Mouse (Mus musculus): ENCODE results near the gene Pigh.

The Pigh gene

GRCm38 (mm10) chr12:79089182-79089812 lies at the start of gene Pigh:
Gene Pigh, minus strand, starts transcription at chr12:79089651.
- peak; percentile 90 to 93 for DNase-seq

GRCm38 (mm10) chr12:79138999-79139398 lies 49.5 kb upstream of the Pigh start:
- DNase-seq: no peak

GRCm38 (mm10) chr12:79136949-79137348 lies 47.5 kb upstream of the Pigh start:
- DNase-seq: no peak

DNA sequence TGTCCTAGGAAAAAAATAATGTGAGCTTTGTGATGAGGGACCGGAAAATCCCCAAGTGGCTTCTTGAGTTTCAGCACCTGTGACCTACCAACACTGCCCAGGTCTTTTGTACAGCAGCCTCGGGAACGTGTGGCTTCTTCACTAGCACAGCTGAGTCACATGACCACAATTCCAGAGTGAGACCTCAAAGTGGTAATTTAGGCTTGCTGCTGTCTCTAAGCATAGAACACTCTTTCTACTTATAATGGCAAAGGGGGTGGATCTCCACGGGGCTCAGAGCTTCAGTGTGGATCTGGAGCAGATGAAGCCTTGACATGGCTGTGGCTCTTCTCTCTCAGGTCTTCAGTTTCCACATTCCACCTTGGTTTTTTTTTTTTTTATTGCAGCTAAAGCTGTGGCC lies 45.7 kb upstream of the Pigh start:
- DNase-seq: peak in 1 of 2 experiments; percentile 11

GRCm38 (mm10) chr12:79134676-79135075 lies 45.2 kb upstream of the Pigh start:
- DNase-seq: no peak

- no peak for DNase-seq
These were observed 42.4 kb upstream of the Pigh start for GRCm38 (mm10) chr12:79131706-79132460.

GRCm38 (mm10) chr12:79131178-79131675 lies 41.8 kb upstream of the Pigh start:
- no peak for DNase-seq

DNA sequence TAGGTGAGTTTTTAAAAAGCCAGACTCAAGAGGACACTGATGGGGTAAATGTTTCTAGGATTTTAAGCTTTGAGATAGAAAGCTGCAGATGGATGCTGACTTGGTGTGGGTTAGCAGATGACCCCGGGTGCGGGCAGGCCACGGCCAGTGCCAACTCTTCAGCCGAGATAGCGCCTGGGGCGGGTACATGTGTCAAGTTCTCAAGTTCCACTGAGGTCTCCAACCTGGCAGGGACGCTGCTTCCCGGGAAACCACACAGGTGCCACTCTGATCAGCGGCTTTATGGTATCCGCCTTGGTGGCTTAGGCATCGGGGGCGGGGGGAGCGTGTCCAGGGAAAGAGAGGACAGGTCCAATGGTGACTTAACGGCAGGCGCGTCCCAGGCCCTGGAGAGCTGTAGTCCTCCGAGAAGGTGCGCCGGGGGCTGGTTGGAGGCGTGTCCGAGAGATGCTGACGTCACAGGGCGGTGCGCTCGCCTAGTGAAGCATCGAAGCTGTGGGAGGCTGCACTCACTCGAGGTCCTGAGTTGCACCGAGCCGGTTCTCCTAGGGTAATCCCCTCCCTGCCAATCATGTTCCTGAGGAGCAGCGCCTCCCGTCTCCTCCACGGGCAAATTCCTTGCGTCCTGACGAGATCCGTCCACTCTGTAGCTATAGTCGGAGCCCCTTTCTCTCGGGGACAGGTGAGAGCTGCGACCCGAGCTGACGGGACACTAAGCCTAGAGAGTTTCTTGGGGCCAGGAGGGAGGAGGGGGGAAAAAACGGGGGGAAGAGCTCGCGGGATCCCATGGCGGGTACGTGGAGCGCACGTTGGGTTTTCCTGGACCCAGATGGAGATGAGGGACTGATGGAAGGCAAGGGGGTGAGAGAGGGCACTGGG lies 41.1 kb upstream of the Pigh start, which contains the start of gene Arg2:
TSS of gene Arg2 (plus strand) at position 479 of the 879 bp plus-strand sequence.
- DNase-seq: peak; percentile 86 to 87

- DNase-seq: no peak
These were observed 33.4 kb upstream of the Pigh start for GRCm38 (mm10) chr12:79122820-79123219.

- DNase-seq: peak; percentile 31 to 55
These were observed 29.5 kb upstream of the Pigh start for GRCm38 (mm10) chr12:79118991-79119390.

GRCm38 (mm10) chr12:79105312-79105711 lies 15.9 kb upstream of the Pigh start:
- DNase-seq: peak; percentile 50 to 54

- peak in 1 of 2 experiments; percentile 36 for DNase-seq
These were observed 15.1 kb upstream of the Pigh start for GRCm38 (mm10) chr12:79104544-79104943.

DNA sequence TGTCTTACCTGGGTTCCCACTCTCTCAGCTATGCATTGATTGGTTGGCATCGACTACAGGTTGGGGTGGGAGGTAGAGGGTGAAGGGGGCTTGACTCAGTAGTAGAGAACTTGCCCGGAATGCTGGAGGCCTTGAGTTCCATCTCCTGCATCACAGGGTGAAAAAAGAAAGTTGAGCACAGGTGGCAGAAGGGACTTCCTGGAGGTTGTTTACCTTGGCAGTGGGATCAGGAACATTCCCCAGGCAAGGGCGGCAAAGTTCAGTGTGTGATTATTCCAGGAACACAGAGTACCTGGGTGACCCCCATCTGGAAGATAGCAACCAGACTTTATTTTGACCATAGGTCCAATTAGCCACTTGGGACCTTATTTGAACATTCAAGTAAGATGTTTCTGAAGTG lies 14.3 kb upstream of the Pigh start:
- DNase-seq: peak; percentile 55 to 82

- peak; percentile 37 to 61 for DNase-seq
These were observed 7.8 kb upstream of the Pigh start for GRCm38 (mm10) chr12:79097106-79097752.

GRCm38 (mm10) chr12:79092569-79092968 lies 3.1 kb upstream of the Pigh start:
- DNase-seq: peak; percentile 77 to 83

GRCm38 (mm10) chr12:79073362-79073761 lies 16.1 kb downstream of the Pigh start:
- no peak for DNase-seq

DNA sequence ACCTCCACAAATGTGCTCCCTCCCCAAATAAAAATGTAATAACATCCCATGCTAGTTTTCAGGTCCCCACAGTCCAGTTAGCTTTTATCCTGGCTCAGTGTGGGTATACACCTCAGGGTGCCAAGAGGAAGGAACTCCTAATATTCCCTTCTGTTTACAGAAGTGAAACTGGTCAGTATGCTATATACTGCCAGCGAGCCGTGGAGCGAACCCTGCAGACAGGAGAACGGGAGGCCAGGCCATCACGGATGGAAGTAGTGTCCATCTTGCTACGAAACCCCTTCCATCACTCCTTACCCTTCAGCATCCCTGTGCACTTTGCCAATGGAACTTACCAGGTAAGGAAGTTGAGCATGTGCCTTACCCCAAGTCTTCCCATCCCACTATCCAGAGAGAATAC lies 16.9 kb downstream of the Pigh start:
- DNase-seq: no peak

DNA sequence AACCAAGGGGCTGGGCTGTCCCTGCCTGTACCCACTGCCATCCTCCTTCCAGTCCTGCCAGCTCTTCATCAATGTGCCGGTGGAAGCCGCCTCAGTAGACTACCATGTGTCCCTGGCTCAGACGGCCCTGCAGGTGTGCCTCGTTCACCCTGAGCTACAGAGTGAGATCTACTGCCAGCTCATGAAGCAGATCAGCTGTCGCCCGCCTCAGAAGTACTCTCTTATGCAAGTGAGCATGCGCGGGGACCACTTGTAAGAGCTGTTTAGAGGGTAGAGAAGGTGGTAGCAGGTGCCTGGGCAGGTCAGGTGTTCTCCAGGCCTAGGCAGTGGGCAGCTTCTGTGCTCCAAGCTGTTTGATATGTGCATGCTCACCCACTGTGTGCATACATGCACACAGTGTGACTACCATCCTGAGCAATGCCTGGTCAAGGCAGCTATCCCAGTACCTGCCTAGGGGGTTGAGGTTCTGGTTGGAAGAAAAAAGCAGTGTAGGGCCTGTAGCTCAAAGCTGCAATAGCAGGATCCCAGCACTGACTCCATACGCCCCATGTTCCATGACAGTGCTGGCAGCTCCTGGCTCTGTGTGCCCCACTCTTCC lies 18.6 kb downstream of the Pigh start:
- DNase-seq: no peak

- DNase-seq: no peak
These were observed 19.5 kb downstream of the Pigh start for GRCm38 (mm10) chr12:79069916-79070315.

DNA sequence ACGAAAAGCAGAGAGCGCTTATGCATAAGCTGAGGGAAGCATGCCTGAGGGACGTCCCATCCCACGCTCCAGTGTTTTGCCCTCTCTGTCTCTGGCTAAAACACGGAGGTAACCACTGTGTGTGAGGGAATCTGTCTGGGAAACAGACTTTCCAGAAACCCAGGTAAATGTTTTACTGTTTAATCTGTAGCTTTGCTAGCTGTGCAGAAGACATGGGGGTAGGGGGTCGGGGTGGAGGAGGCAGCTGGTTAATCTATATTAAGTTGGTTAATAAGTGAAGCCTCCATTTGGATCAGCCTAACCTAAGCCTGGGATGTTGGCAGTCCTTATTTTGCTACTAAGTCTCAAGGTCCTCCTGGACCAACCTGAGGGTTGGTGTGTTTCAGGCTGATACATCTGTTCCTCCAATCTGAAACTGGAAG lies 20.3 kb downstream of the Pigh start:
- DNase-seq: peak; percentile 55 to 81

- peak; percentile 80 to 82 for DNase-seq
These were observed 21.1 kb downstream of the Pigh start for GRCm38 (mm10) chr12:79068306-79068705.

GRCm38 (mm10) chr12:79067526-79067925 lies 21.9 kb downstream of the Pigh start:
- peak; percentile 67 to 77 for DNase-seq
